ENCODE assay signal across 30 mouse cellular contexts in genomic region chr15:99330324-99330723, GRCm38 (mm10). TPM values are rescaled to one million over a fixed set of nuclear protein-coding genes. Genes with fewer than 3 reads are reported as not detected.
DNase-seq lines count a peak whose midpoint lies in the region; ATAC-seq lines count a peak whose summit lies in the region.
"Had no signal": no experiment of that assay in that cellular context is flagged by ENCODE, and none has a peak within 500 bp of the region (broad histone marks: within the 10 kb centered on the region; RNA-seq: fewer than 3 reads in every experiment).

No protein-coding gene starts in this region.

- 58% methylated on average over 2 of the region's 2 CpGs for WGBS in heart, embryonic 12.5 days
- 68% methylated on average over 2 of the region's 2 CpGs for WGBS in kidney, embryonic 15.5 days
- 67% methylated on average over 2 of the region's 2 CpGs for WGBS in midbrain, embryonic 16.5 days
- 75% methylated on average over 2 of the region's 2 CpGs for WGBS in midbrain, embryonic 11.5 days

- no peak overlapping the region; the same call in 1 of the 2 replicates for H3K27ac ChIP-seq in heart, embryonic 12.5 days (ENCODE audit: poor library complexity, severe bottlenecking)
- H3K27ac ChIP-seq in kidney, embryonic 15.5 days = peak overlapping the region; percentile 42; the same call in 1 of the 2 replicates
- 0 out of 2 replicates have a peak overlapping the region, but pooled peaks have one; percentile 41 for H3K27ac ChIP-seq in midbrain, embryonic 16.5 days (ENCODE audit: low read length)
- H3K27ac ChIP-seq in midbrain, embryonic 11.5 days (ENCODE audit: low read depth, low read length) = no peak overlapping the region
- H3K27ac ChIP-seq: embryonic facial prominence, embryonic 15.5 days; hindbrain, embryonic 13.5 days; left cerebral cortex, adult 2 months; limb, embryonic 15.5 days; liver, embryonic 14.5 days; neural tube, embryonic 12.5 days; stomach, postnatal 0 days had no signal

- 0 out of 2 replicates have a peak overlapping the region, but pooled peaks have one; percentile 14 for H3K9ac ChIP-seq in heart, embryonic 12.5 days
- H3K9ac ChIP-seq in kidney, embryonic 15.5 days = no peak overlapping the region
- no peak overlapping the region for H3K9ac ChIP-seq in midbrain, embryonic 16.5 days (ENCODE audit: low read depth, low read length)
- no peak overlapping the region for H3K9ac ChIP-seq in midbrain, embryonic 11.5 days (ENCODE audit: low read length)
- H3K9ac ChIP-seq: embryonic facial prominence, embryonic 15.5 days; hindbrain, embryonic 13.5 days; limb, embryonic 15.5 days; liver, embryonic 14.5 days; lung, embryonic 15.5 days; neural tube, embryonic 12.5 days had no signal

- H3K4me2 ChIP-seq in heart, embryonic 12.5 days = no peak overlapping the region
- no peak overlapping the region for H3K4me2 ChIP-seq in kidney, embryonic 15.5 days
- H3K4me2 ChIP-seq in midbrain, embryonic 16.5 days (ENCODE audit: low read length) = no peak overlapping the region
- H3K4me2 ChIP-seq in midbrain, embryonic 11.5 days = no peak overlapping the region
- H3K4me2 ChIP-seq: embryonic facial prominence, embryonic 15.5 days; hindbrain, embryonic 13.5 days; limb, embryonic 15.5 days; lung, embryonic 15.5 days; neural tube, embryonic 12.5 days had no signal

- no peak overlapping the region for H3K4me3 ChIP-seq in heart, embryonic 12.5 days
- no peak overlapping the region for H3K4me3 ChIP-seq in kidney, embryonic 15.5 days (replicated peaks)
- no peak overlapping the region for H3K4me3 ChIP-seq in midbrain, embryonic 16.5 days (ENCODE audit: low read depth, low read length)
- no peak overlapping the region for H3K4me3 ChIP-seq in midbrain, embryonic 11.5 days (ENCODE audit: low read depth, low read length)
- H3K4me3 ChIP-seq: embryonic facial prominence, embryonic 15.5 days; hindbrain, embryonic 13.5 days; left cerebral cortex, adult 2 months; limb, embryonic 15.5 days; lung, embryonic 15.5 days; neural tube, embryonic 12.5 days had no signal

- no peaks in the 10 kb centered on the region for H3K27me3 ChIP-seq in heart, embryonic 12.5 days (replicated peaks)
- no peaks in the 10 kb centered on the region for H3K27me3 ChIP-seq in kidney, embryonic 15.5 days
- no peaks in the 10 kb centered on the region for H3K27me3 ChIP-seq in midbrain, embryonic 16.5 days (ENCODE audit: control insufficient read depth, insufficient read depth, low read depth, low read length)
- H3K27me3 ChIP-seq in midbrain, embryonic 11.5 days (ENCODE audit: control insufficient read depth, insufficient read depth, low read length) = no peaks in the 10 kb centered on the region
- H3K27me3 ChIP-seq: embryonic facial prominence, embryonic 15.5 days; hindbrain, embryonic 13.5 days; limb, embryonic 15.5 days; lung, embryonic 15.5 days; neural tube, embryonic 12.5 days had no signal

- ATAC-seq in heart, embryonic 12.5 days (ENCODE audit: insufficient number of reproducible peaks, low FRiP score) = no peak
- ATAC-seq in kidney, embryonic 15.5 days (replicated peaks; ENCODE audit: low FRiP score) = no peak
- ATAC-seq in midbrain, embryonic 16.5 days = no peak
- no peak for ATAC-seq in midbrain, embryonic 11.5 days (ENCODE audit: low FRiP score)
- ATAC-seq: forebrain, embryonic 14.5 days; inflammation-experienced regulatory T-cells, adult 6 months had no signal

- H3K4me1 ChIP-seq in heart, embryonic 12.5 days (replicated peaks) = peaks cover 64% of the 10 kb centered on the region
- peaks cover 59% of the 10 kb centered on the region for H3K4me1 ChIP-seq in kidney, embryonic 15.5 days
- H3K4me1 ChIP-seq in midbrain, embryonic 16.5 days (ENCODE audit: control insufficient read depth, insufficient read depth, low read length) = no peaks in the 10 kb centered on the region
- no peaks in the 10 kb centered on the region; the same call in 1 of the 2 replicates for H3K4me1 ChIP-seq in midbrain, embryonic 11.5 days (ENCODE audit: control insufficient read depth, insufficient read depth, low read length)

- peaks cover 56% of the 10 kb centered on the region for H3K36me3 ChIP-seq in heart, embryonic 12.5 days
- H3K36me3 ChIP-seq in kidney, embryonic 15.5 days = peaks cover 52% of the 10 kb centered on the region
- H3K36me3 ChIP-seq in midbrain, embryonic 16.5 days (ENCODE audit: control insufficient read depth, insufficient read depth, low read length) = peaks cover 9% of the 10 kb centered on the region
- H3K36me3 ChIP-seq in midbrain, embryonic 11.5 days (ENCODE audit: control insufficient read depth, insufficient read depth, low read length) = peaks cover 7% of the 10 kb centered on the region; the same call in 1 of the 2 replicates

- H3K9me3 ChIP-seq in heart, embryonic 12.5 days (replicated peaks) = peaks cover 8% of the 10 kb centered on the region
- H3K9me3 ChIP-seq in kidney, embryonic 15.5 days (replicated peaks) = no peaks in the 10 kb centered on the region
- no peaks in the 10 kb centered on the region for H3K9me3 ChIP-seq in midbrain, embryonic 16.5 days (replicated peaks; ENCODE audit: control insufficient read depth, low read length, poor library complexity, severe bottlenecking)
- no peaks in the 10 kb centered on the region for H3K9me3 ChIP-seq in midbrain, embryonic 11.5 days (ENCODE audit: control insufficient read depth, low read length)
- H3K9me3 ChIP-seq: embryonic facial prominence, embryonic 15.5 days; hindbrain, embryonic 13.5 days; limb, embryonic 15.5 days; lung, embryonic 15.5 days; neural tube, embryonic 12.5 days had no signal

- DNase-seq in heart, adult 18-20 months = no peak
- no peak for DNase-seq in kidney, postnatal 36 days
- DNase-seq in midbrain, embryonic 11.5 days (ENCODE audit: low spot score, missing footprints) = no peak
- DNase-seq in MN1 (ENCODE audit: low spot score) = no peak
- DNase-seq: adrenal gland, postnatal 10 days; cerebellum, adult 9-10 months; kidney, adult 9 months; kidney, postnatal 4 days; layer of hippocampus, adult 9-11 months; midbrain, embryonic 14.5 days; right cerebral cortex, postnatal 14 days; thymus, adult 2 months; thymus, postnatal 4 days had no signal

RNA-seq across cellular contexts. Expression of gene Fam186b, which starts 34.6 kb away (rescaled TPM):
- polyA plus RNA-seq in heart, embryonic 12.5 days (2016; fragmentation: Nextera tagmentation; extraction: Ambion mirVana) = 0.27 and 0.31 TPM in 2 replicates
- not detected for total RNA-seq in heart, adult 18-20 months (2021)
- 0.21 and 0.43 TPM in 2 replicates for polyA plus RNA-seq in kidney, embryonic 15.5 days (2015; fragmentation: Nextera tagmentation; extraction: Ambion mirVana)
- 0.53 and 0.73 TPM in 2 replicates for polyA plus RNA-seq in midbrain, embryonic 16.5 days (2015; fragmentation: Nextera tagmentation; extraction: Ambion mirVana)
- 0.19 TPM in 1 of 2 replicates, not detected in the other for polyA plus RNA-seq in midbrain, embryonic 11.5 days (2014; fragmentation: Nextera tagmentation; extraction: Ambion mirVana)
- total RNA-seq: gastrocnemius, adult 8-10 months; granulocyte monocyte progenitor cell, adult 5-6 weeks; megakaryocyte progenitor cell, adult 5-6 weeks had no signal
- polyA plus RNA-seq: C2C12; stomach, postnatal 0 days had no signal

RNA-seq across cellular contexts. Expression of gene Prpf40b, which starts 35.4 kb away (rescaled TPM):
- 44.0 and 44.4 TPM in 2 replicates for polyA plus RNA-seq in heart, embryonic 12.5 days (2016; fragmentation: Nextera tagmentation; extraction: Ambion mirVana)
- 10 to 100 TPM; 18.2 to 19.4 TPM for total RNA-seq in heart, adult 18-20 months (2021)
- 56.4 and 66.5 TPM in 2 replicates for polyA plus RNA-seq in kidney, embryonic 15.5 days (2015; fragmentation: Nextera tagmentation; extraction: Ambion mirVana)
- polyA plus RNA-seq in midbrain, embryonic 16.5 days (2015; fragmentation: Nextera tagmentation; extraction: Ambion mirVana) = 122 and 130 TPM in 2 replicates
- 41.5 and 41.6 TPM in 2 replicates for polyA plus RNA-seq in midbrain, embryonic 11.5 days (2014; fragmentation: Nextera tagmentation; extraction: Ambion mirVana)

RNA-seq across cellular contexts. Expression of gene Fmnl3, which starts 40.0 kb away (rescaled TPM):
- 17.2 and 21.0 TPM in 2 replicates for polyA plus RNA-seq in heart, embryonic 12.5 days (2016; fragmentation: Nextera tagmentation; extraction: Ambion mirVana)
- total RNA-seq in heart, adult 18-20 months (2021) = 10 to 100 TPM; 13.4 to 14.8 TPM
- 31.7 and 32.4 TPM in 2 replicates for polyA plus RNA-seq in kidney, embryonic 15.5 days (2015; fragmentation: Nextera tagmentation; extraction: Ambion mirVana)
- polyA plus RNA-seq in midbrain, embryonic 16.5 days (2015; fragmentation: Nextera tagmentation; extraction: Ambion mirVana) = 7.9 and 8.0 TPM in 2 replicates
- polyA plus RNA-seq in midbrain, embryonic 11.5 days (2014; fragmentation: Nextera tagmentation; extraction: Ambion mirVana) = 8.6 and 8.9 TPM in 2 replicates

Comparison
In these comparisons a context has a peak if more than half of its experiments do, and no peak if none do; other contexts are left out.
1. H3K27ac ChIP-seq: peak in kidney, embryonic 15.5 days (single experiment) and midbrain, embryonic 16.5 days (single experiment); none in heart, embryonic 12.5 days (single experiment) and midbrain, embryonic 11.5 days (single experiment).